Mouse (Mus musculus): Measurements from ENCODE around the gene Trpm1.

GRCm38 (mm10) chr7:64159612-64160591 lies 6.3 kb downstream of the Trpm1 start:
- TF ChIP-seq FLI1 (IDR thresholded peaks at IDR 0.05; ENCODE audit: low read length): no peak
- TF ChIP-seq GATA1 (IDR thresholded peaks at IDR 0.05; ENCODE audit: borderline replicate concordance, low read length): no peak
